In the genomic region with DNA sequence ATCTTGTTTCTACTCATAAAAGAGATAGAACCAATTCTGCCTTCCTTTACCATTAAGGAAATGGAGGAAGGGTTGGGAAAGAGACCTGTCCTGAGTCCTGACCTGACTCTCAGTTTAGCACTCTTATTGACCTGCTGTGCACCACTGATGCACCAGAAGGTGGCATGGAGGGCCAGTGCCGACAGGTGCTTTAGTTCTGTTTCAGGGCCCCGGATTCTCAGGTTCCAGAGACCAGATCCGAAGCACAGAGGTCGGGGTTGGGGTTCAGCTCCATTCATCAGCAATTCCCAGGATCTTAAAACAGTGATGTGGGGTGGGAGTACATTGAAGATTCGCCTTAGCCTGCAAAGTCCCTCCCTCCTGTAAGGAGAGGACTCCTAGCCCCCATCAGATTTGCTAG, we compare ENCODE assay signal across 8 mouse cellular contexts. TPM values are rescaled to one million over a fixed set of nuclear protein-coding genes. Genes with fewer than 3 reads are reported as not detected.
DNase-seq lines count a peak whose midpoint lies in the region; ATAC-seq and TF ChIP-seq lines count a peak whose summit lies in the region.
"Had no signal": no experiment of that assay in that cellular context is flagged by ENCODE, and none has a peak within 500 bp of the region (broad histone marks: within the 10 kb centered on the region; RNA-seq: fewer than 3 reads in every experiment).

No protein-coding gene starts in this region.

- WGBS in lung, adult 2 months = 2% methylated on average over 5 of the region's 5 CpGs
- 2% methylated on average over 5 of the region's 5 CpGs for WGBS in forebrain, embryonic 10.5 days
- WGBS in limb, embryonic 12.5 days = 2% methylated on average over 5 of the region's 5 CpGs
- under 1% methylated on average over 5 of the region's 5 CpGs for WGBS in stomach, embryonic 14.5 days

- peak; percentile 8; the same call in 1 of the 2 replicates for ATAC-seq in limb, embryonic 12.5 days (ENCODE audit: insufficient number of reproducible peaks, insufficient read depth, low FRiP score, low TSS enrichment, low read depth)
- 0 out of 2 replicates have a peak, but pooled peaks have one; percentile 12 for ATAC-seq in stomach, embryonic 14.5 days (ENCODE audit: insufficient number of reproducible peaks, insufficient read depth, low FRiP score, low read depth)

- peak overlapping the region; percentile 77 for H3K4me2 ChIP-seq in limb, embryonic 12.5 days
- peak overlapping the region; percentile 83 for H3K4me2 ChIP-seq in stomach, embryonic 14.5 days (replicated peaks; ENCODE audit: low read depth, low read length)

- peak overlapping the region; percentile 77 for H3K27ac ChIP-seq in forebrain, embryonic 10.5 days
- H3K27ac ChIP-seq in limb, embryonic 12.5 days = no peak overlapping the region
- H3K27ac ChIP-seq in stomach, embryonic 14.5 days (ENCODE audit: low read length) = no peak overlapping the region

- peak overlapping the region; percentile 50 for H3K9ac ChIP-seq in limb, embryonic 12.5 days (replicated peaks)
- H3K9ac ChIP-seq in stomach, embryonic 14.5 days (replicated peaks; ENCODE audit: low read depth, low read length) = no peak overlapping the region

- no peak for TF ChIP-seq CTCF in lung, adult 2 months (IDR thresholded peaks at IDR 0.05; ENCODE audit: insufficient read depth, low read length)

- no peaks in the 10 kb centered on the region for H3K9me3 ChIP-seq in forebrain, embryonic 10.5 days
- H3K9me3 ChIP-seq in limb, embryonic 12.5 days = no peaks in the 10 kb centered on the region
- no peaks in the 10 kb centered on the region for H3K9me3 ChIP-seq in stomach, embryonic 14.5 days (ENCODE audit: control insufficient read depth, low read depth, low read length)

- no peaks in the 10 kb centered on the region for H3K4me1 ChIP-seq in lung, adult 2 months (ENCODE audit: control insufficient read depth, insufficient read depth, low read length)
- H3K4me1 ChIP-seq in forebrain, embryonic 10.5 days = peaks cover 18% of the 10 kb centered on the region
- peaks cover 11% of the 10 kb centered on the region for H3K4me1 ChIP-seq in limb, embryonic 12.5 days (replicated peaks)
- peaks cover 9% of the 10 kb centered on the region for H3K4me1 ChIP-seq in stomach, embryonic 14.5 days (ENCODE audit: control insufficient read depth, insufficient read depth, low read length)

- peak overlapping the region; percentile 42 for H3K4me3 ChIP-seq in lung, adult 2 months (replicated peaks; ENCODE audit: extremely low read depth, low read depth, low read length)
- H3K4me3 ChIP-seq in forebrain, embryonic 10.5 days = peak overlapping the region; percentile 66
- H3K4me3 ChIP-seq in limb, embryonic 12.5 days (replicated peaks) = peak overlapping the region; percentile 60
- H3K4me3 ChIP-seq in stomach, embryonic 14.5 days (ENCODE audit: low read depth, low read length) = peak overlapping the region; percentile 55; the same call in 1 of the 2 replicates
- H3K4me3 ChIP-seq: myocyte had no signal

- TF ChIP-seq POLR2A in lung, adult 2 months (IDR thresholded peaks at IDR 0.05; ENCODE audit: borderline replicate concordance, extremely low read depth, low read depth, low read length) = no peak

- H3K27me3 ChIP-seq in forebrain, embryonic 10.5 days (ENCODE audit: poor library complexity, severe bottlenecking) = peaks cover 52% of the 10 kb centered on the region
- no peaks in the 10 kb centered on the region for H3K27me3 ChIP-seq in limb, embryonic 12.5 days
- no peaks in the 10 kb centered on the region for H3K27me3 ChIP-seq in stomach, embryonic 14.5 days (ENCODE audit: control insufficient read depth, insufficient read depth, low read length)

- DNase-seq in lung, adult 2 months = no peak
- DNase-seq in lung, postnatal 14 days = no peak
- DNase-seq in forebrain, embryonic 10.5 days (ENCODE audit: extremely low spot score, low spot score) = no peak
- DNase-seq in adrenal gland, postnatal 10 days = no peak
- DNase-seq in gastrocnemius, adult 18-20 months (ENCODE audit: low spot score) = no peak

- H3K36me3 ChIP-seq in forebrain, embryonic 10.5 days (replicated peaks) = no peaks in the 10 kb centered on the region
- H3K36me3 ChIP-seq in limb, embryonic 12.5 days = peaks cover 3% of the 10 kb centered on the region; the same call in 1 of the 2 replicates
- H3K36me3 ChIP-seq in stomach, embryonic 14.5 days (ENCODE audit: control insufficient read depth, insufficient read depth, low read length) = no peaks in the 10 kb centered on the region

RNA-seq across cellular contexts. Expression of a gene that starts 0.4 kb away (rescaled TPM):
- polyA plus RNA-seq in lung, adult 2 months (2012; rRNA removed) = 3.2 and 4.2 TPM in 2 replicates
- 16.2 and 16.8 TPM in 2 replicates for polyA plus RNA-seq in forebrain, embryonic 10.5 days (2016; fragmentation: Nextera tagmentation; extraction: Ambion mirVana)
- polyA plus RNA-seq in limb, embryonic 12.5 days (2016; fragmentation: Nextera tagmentation; extraction: Ambion mirVana) = 36.4 and 41.8 TPM in 2 replicates
- 16.2 and 19.0 TPM in 2 replicates for polyA plus RNA-seq in stomach, embryonic 14.5 days (2014; fragmentation: Nextera tagmentation; extraction: Ambion mirVana)
- 10 to 100 TPM; 29.8 to 33.6 TPM for total RNA-seq in adrenal gland, postnatal 10 days (2021)
- total RNA-seq in gastrocnemius, adult 18-20 months (2021) = 1 to 10 TPM; 1.7 to 2.3 TPM

RNA-seq across cellular contexts. Expression of a gene that starts 42.2 kb away (rescaled TPM):
- polyA plus RNA-seq in lung, adult 2 months (2012; rRNA removed) = 16.5 and 24.2 TPM in 2 replicates
- 24.4 and 25.7 TPM in 2 replicates for polyA plus RNA-seq in forebrain, embryonic 10.5 days (2016; fragmentation: Nextera tagmentation; extraction: Ambion mirVana)
- 16.9 and 19.3 TPM in 2 replicates for polyA plus RNA-seq in limb, embryonic 12.5 days (2016; fragmentation: Nextera tagmentation; extraction: Ambion mirVana)
- 19.0 and 21.7 TPM in 2 replicates for polyA plus RNA-seq in stomach, embryonic 14.5 days (2014; fragmentation: Nextera tagmentation; extraction: Ambion mirVana)
- 10 to 100 TPM; 16.4 to 33.0 TPM for total RNA-seq in adrenal gland, postnatal 10 days (2021)
- 10 to 100 TPM; 77.7 to 94.2 TPM for total RNA-seq in gastrocnemius, adult 18-20 months (2021)
